Mouse (Mus musculus) gastrocnemius, adult 18-20 months (tissue): Measurements from ENCODE around the gene Vmn1r45. TPM values are rescaled to one million over a fixed set of nuclear protein-coding genes. Genes with fewer than 3 reads are reported as not detected.
"Not testable (repeated sequence)": the region's sequence is repeated elsewhere in the genome, so short reads cannot be mapped to it uniquely, and the experiment has no call there.

Experiments used
- DNase-seq: peaks from one replicate; pipeline ENCODE4 v3.0.0; 2021; ENCODE audit warnings: low spot score
- long read RNA-seq, 2 experiments: library from polyadenylated mRNA; stranded (forward); transcript quantifications; one replicate each; pipeline ENCODE4 v2.0.0; 2021
- total RNA-seq, 2 experiments: library from RNA; stranded (reverse); gene quantifications; 2 replicates each; pipeline ENCODE4 v1.2.3; 2021

The Vmn1r45 gene
- total RNA-seq, result not detected
- long read RNA-seq, experiment 1, result 0 reads
- long read RNA-seq, experiment 2, result 0 reads

- DNase-seq, result not testable (repeated sequence)
Measured at GRCm38 (mm10) chr6:89940498-89940897, at the start of gene Vmn1r45. TSS of gene Vmn1r45 (minus strand) at chr6:89940598.

GRCm38 (mm10) chr6:89985989-89986388 lies 45.6 kb upstream of the Vmn1r45 start:
- DNase-seq, result no peak

GRCm38 (mm10) chr6:89969013-89969412 lies 28.6 kb upstream of the Vmn1r45 start, which contains the start of gene Vmn1r46:
TSS of gene Vmn1r46 (plus strand) at chr6:89969313.
- DNase-seq, result no peak

GRCm38 (mm10) chr6:89966341-89966740 lies 25.9 kb upstream of the Vmn1r45 start:
- DNase-seq, result no peak

GRCm38 (mm10) chr6:89953556-89953955 lies 13.2 kb upstream of the Vmn1r45 start:
- no peak for DNase-seq

GRCm38 (mm10) chr6:89940926-89941325 lies 528 bp upstream of the Vmn1r45 start:
- DNase-seq, result no peak

- no peak for DNase-seq
Measured at GRCm38 (mm10) chr6:89883812-89884211, 56.6 kb downstream of the Vmn1r45 start.

- DNase-seq, result no peak
Measured at GRCm38 (mm10) chr6:89883360-89883759, 57.0 kb downstream of the Vmn1r45 start, which contains the start of gene Vmn1r44. TSS of gene Vmn1r44 (plus strand) at chr6:89883660.

Other genes with a start within 250 kb of the Vmn1r45 start
- gene Vmn1r40, start 233.1 kb downstream of the Vmn1r45 start, total RNA-seq, result not detected
- not detected for gene Vmn1r41, start 199.8 kb downstream of the Vmn1r45 start, total RNA-seq
- not detected for gene Vmn1r42, start 64.2 kb downstream of the Vmn1r45 start, total RNA-seq
- gene Vmn1r43, start 64.2 kb downstream of the Vmn1r45 start, total RNA-seq, result not detected
- gene Vmn1r44, start 56.9 kb downstream of the Vmn1r45 start, total RNA-seq, result not detected
- gene Vmn1r46, start 28.7 kb upstream of the Vmn1r45 start, total RNA-seq, result not detected
- gene Vmn1r47, start 75.5 kb upstream of the Vmn1r45 start, total RNA-seq, result not detected
- gene Vmn1r48, start 96.2 kb upstream of the Vmn1r45 start, total RNA-seq, result not detected
- gene Vmn1r49, start 137.9 kb upstream of the Vmn1r45 start, total RNA-seq, result not detected
- gene Vmn1r50, start 160.8 kb upstream of the Vmn1r45 start, total RNA-seq, result not detected
- not detected for gene Vmn1r51, start 182.0 kb upstream of the Vmn1r45 start, total RNA-seq
- gene Vmn1r52, start 234.2 kb upstream of the Vmn1r45 start, total RNA-seq, result not detected